ENCODE assay signal across 8 mouse cellular contexts in genomic region chr11:98149786-98150624, GRCm38 (mm10). TPM values are rescaled to one million over a fixed set of nuclear protein-coding genes. Genes with fewer than 3 reads are reported as not detected.
DNase-seq lines count a peak whose midpoint lies in the region; ATAC-seq lines count a peak whose summit lies in the region.

Gene Fbxl20 (minus strand): TSS chr11:98150403.

- peak; percentile 90 for ATAC-seq in hindbrain, embryonic 15.5 days (ENCODE audit: low FRiP score, low read depth)

- peaks cover 31% of the 10 kb centered on the region for H3K4me1 ChIP-seq in hindbrain, embryonic 15.5 days (replicated peaks)

- H3K27me3 ChIP-seq in hindbrain, embryonic 15.5 days: no peaks in the 10 kb centered on the region

- DNase-seq in T-cell, adult 2 months (ENCODE audit: low spot score): peak; percentile 83
- peak; percentile 87 to 93 for DNase-seq in cerebellum, postnatal 36 days
- peak; percentile 89 to 91 for DNase-seq in frontal cortex, postnatal 36 days (ENCODE audit: low spot score in 2 of 2)
- peak; percentile 85 for DNase-seq in left cerebral cortex, adult 11 months (ENCODE audit: low spot score)
- DNase-seq in lung, postnatal 4 days: peak; percentile 94 to 95
- DNase-seq in retina, postnatal 7 days (ENCODE audit: low read depth, low spot score): peak; percentile 84
- peak; percentile 71 for DNase-seq in urinary bladder, adult 2 months (ENCODE audit: low spot score)

- H3K9ac ChIP-seq in hindbrain, embryonic 15.5 days: peak within 1 kb of the TSS; percentile 94

- peak within 1 kb of the TSS; percentile 96 for H3K4me3 ChIP-seq in hindbrain, embryonic 15.5 days

- H3K4me2 ChIP-seq in hindbrain, embryonic 15.5 days: peak within 1 kb of the TSS; percentile 94

- peaks cover 2% of the 10 kb centered on the region for H3K36me3 ChIP-seq in hindbrain, embryonic 15.5 days

- peak within 1 kb of the TSS; percentile 98 for H3K27ac ChIP-seq in hindbrain, embryonic 15.5 days (replicated peaks)

- under 1% methylated on average over 51 of the region's 65 CpGs for WGBS in hindbrain, embryonic 15.5 days

- H3K9me3 ChIP-seq in hindbrain, embryonic 15.5 days: no peaks in the 10 kb centered on the region

RNA-seq across cellular contexts. Expression of gene Fbxl20, which starts in this region (rescaled TPM):
- polyA plus RNA-seq in hindbrain, embryonic 15.5 days (2015; fragmentation: Nextera tagmentation; extraction: Ambion mirVana): 23.9 and 27.5 TPM in 2 replicates
- 19.9 and 22.0 TPM in 2 replicates for polyA plus RNA-seq in urinary bladder, adult 2 months (2012; rRNA removed)

Comparison
In these comparisons a context has a peak if more than half of its experiments do, and no peak if none do; other contexts are left out.
1. Peak in every context shown above with its lines: DNase-seq, ATAC-seq, H3K4me3 ChIP-seq and H3K27ac ChIP-seq.